Mouse (Mus musculus) yolk sac, embryonic 10.5 days (tissue): ENCODE data around the gene Cacnb2.

ENCODE experiments used
- DNase-seq: peaks from one replicate; pipeline ENCODE4 v3.0.0-alpha.2; 2017; ENCODE audit warnings: low spot score

The Cacnb2 gene

GRCm38 (mm10) chr2:14988451-14988850 lies 385.6 kb downstream of the Cacnb2 start:
- DNase-seq: no peak

- no peak for DNase-seq
Measured at GRCm38 (mm10) chr2:14989350-14989749, 386.5 kb downstream of the Cacnb2 start.

DNA sequence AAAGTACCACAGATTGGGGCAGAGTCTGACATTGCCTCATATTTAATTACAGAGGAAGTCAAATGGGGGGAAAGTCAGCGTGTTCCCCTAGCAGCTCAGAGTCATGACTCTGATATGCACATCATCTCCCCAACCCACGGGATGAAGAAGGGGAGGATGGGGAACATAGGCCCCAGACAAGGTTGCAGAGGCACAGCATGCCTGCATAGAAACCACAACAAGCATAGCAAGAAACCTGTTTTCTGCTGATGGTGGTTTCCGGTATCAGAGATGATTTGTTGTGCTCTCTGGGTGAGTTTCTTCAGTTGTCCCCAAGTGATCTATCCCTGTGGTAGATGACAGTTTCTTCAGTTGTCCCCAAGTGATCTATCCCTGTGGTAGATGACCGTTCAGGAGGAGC lies 389.6 kb downstream of the Cacnb2 start:
- no peak for DNase-seq

DNA sequence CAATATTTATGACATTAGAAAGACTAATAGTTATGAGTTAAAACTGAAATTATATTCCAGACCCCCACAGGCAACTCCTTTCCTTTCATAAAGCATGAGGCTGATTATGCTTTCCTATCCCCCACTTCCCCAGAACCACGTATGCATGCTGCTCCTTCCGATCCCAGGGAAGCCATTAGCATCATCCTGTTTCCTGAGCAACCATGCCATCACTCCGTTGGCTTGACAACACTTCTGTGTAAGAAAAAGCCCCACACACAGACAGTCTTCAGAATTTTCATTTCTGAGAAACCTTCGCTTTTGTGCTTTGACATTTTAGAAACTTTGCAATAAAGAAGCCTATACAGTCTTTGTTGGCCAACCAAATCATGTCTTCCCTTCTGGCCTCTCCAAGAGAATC lies 393.1 kb downstream of the Cacnb2 start:
- DNase-seq: no peak

DNA sequence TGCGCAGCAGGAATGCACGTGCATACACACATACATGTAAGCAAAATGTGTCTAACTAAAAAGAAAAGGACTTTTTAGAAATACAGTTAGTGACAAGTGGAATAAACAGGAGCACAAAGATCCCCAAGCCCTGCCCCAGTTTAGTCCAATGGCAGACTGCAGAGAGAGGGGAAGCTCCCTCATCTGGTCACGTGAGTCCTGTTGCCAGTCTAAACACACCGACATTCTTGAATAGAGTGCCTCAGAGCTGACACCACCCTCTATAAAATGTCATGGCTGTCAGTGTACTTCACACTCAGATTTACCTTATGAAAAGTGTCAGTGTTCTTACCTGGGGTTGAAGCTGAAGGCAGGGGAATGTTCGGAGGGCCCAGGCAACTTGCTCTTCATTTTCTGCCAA lies 394.9 kb downstream of the Cacnb2 start:
- DNase-seq: no peak

- DNase-seq: no peak
Measured at GRCm38 (mm10) chr2:15007531-15007930, 404.6 kb downstream of the Cacnb2 start.

GRCm38 (mm10) chr2:15008072-15008471 lies 405.2 kb downstream of the Cacnb2 start:
- no peak for DNase-seq

GRCm38 (mm10) chr2:15026817-15027216 lies 423.9 kb downstream of the Cacnb2 start:
- DNase-seq: no peak

DNA sequence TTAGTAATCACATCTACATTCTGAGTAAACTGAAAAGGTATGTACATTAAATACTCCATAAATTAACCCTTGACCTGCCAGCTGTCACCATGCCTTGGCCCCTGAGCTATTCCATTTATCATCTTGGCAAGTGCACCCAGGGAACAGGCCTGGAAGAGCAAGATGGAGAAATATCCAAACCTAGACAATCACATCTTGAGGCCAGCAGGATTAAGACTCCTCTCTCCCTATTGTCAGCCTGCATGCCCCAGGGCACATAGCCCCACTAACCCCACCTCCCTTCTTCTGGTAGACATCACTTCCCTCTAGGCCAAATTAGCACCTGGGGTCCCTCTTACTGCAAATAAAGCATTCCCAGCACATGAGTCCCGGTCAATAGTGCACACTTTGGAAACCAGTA lies 424.9 kb downstream of the Cacnb2 start:
- no peak for DNase-seq
